24 mouse cellular contexts compared by ENCODE assay signal in the genomic region with DNA sequence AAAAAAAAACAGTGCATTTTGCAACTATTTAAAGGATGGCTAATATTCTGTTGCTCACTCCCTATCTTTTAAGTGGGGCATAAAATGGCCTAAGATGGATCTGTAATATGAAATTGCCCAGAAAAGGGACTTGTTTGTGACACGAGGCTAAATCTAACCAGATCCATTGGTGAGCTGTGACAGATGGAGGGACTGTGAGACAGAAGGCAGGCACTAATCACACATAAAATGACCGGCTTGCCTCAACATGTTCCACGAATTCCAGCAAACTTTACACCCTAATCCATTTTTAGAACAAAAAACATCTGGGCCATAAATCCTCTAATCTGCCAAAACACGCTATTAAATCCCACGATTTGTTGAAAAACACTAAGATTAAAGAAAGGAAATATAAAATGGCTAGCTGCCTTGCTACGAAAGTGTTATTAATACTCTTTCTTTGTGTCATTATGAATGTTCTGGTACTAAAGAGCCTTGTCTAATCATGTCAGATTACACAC.
DNase-seq lines count a peak whose midpoint lies in the region; ATAC-seq and TF ChIP-seq lines count a peak whose summit lies in the region.
"Had no signal": no experiment of that assay in that cellular context is flagged by ENCODE, and none has a peak within 500 bp of the region (broad histone marks: within the 10 kb centered on the region; RNA-seq: fewer than 3 reads in every experiment).

No protein-coding gene starts in this region.

- TF ChIP-seq CTCF in kidney, adult 2 months (conservative IDR thresholded peaks at IDR 0.05; ENCODE audit: insufficient read depth, insufficient read length, low read depth, low read length) = no peak
- no peak for TF ChIP-seq CTCF in lung, embryonic 14.5 days (IDR thresholded peaks at IDR 0.05; ENCODE audit: low read depth)

- no peak for ATAC-seq in embryonic facial prominence, embryonic 14.5 days (ENCODE audit: low read depth)
- ATAC-seq in kidney, embryonic 14.5 days (ENCODE audit: low FRiP score, low TSS enrichment) = no peak
- ATAC-seq in lung, embryonic 14.5 days (ENCODE audit: insufficient read depth) = peak; percentile 42; the same call in 1 of the 2 replicates
- 0 out of 2 replicates have a peak, but pooled peaks have one; percentile 46 for ATAC-seq in limb, embryonic 14.5 days (ENCODE audit: low FRiP score, low read depth)
- ATAC-seq: hindbrain, embryonic 16.5 days; intestine, embryonic 15.5 days had no signal

- no peak overlapping the region for H3K9ac ChIP-seq in embryonic facial prominence, embryonic 14.5 days (ENCODE audit: low read depth, low read length)
- no peak overlapping the region for H3K9ac ChIP-seq in kidney, embryonic 14.5 days (ENCODE audit: low read depth, low read length)
- H3K9ac ChIP-seq in lung, embryonic 14.5 days = no peak overlapping the region
- H3K9ac ChIP-seq in limb, embryonic 14.5 days (ENCODE audit: low read depth, low read length, severe bottlenecking) = no peak overlapping the region
- H3K9ac ChIP-seq: embryonic facial prominence, embryonic 12.5 days; forebrain, postnatal 0 days; intestine, embryonic 15.5 days; limb, embryonic 15.5 days; liver, embryonic 14.5 days; midbrain, embryonic 12.5 days had no signal

- 47% methylated on average over 6 of the region's 6 CpGs for WGBS in embryonic facial prominence, embryonic 14.5 days
- WGBS in embryonic facial prominence, embryonic 10.5 days = 81% methylated on average over 6 of the region's 6 CpGs
- 58% methylated on average over 6 of the region's 6 CpGs for WGBS in kidney, adult 2 months
- 49% methylated on average over 6 of the region's 6 CpGs for WGBS in kidney, embryonic 14.5 days
- 27% methylated on average over 6 of the region's 6 CpGs for WGBS in lung, embryonic 14.5 days
- 9% methylated on average over 6 of the region's 6 CpGs for WGBS in limb, embryonic 14.5 days

- no peak overlapping the region for H3K4me2 ChIP-seq in embryonic facial prominence, embryonic 14.5 days (ENCODE audit: low read depth, low read length)
- H3K4me2 ChIP-seq in kidney, embryonic 14.5 days (replicated peaks; ENCODE audit: low read depth, low read length) = no peak overlapping the region
- no peak overlapping the region for H3K4me2 ChIP-seq in lung, embryonic 14.5 days
- no peak overlapping the region for H3K4me2 ChIP-seq in limb, embryonic 14.5 days (replicated peaks; ENCODE audit: low read depth, low read length, severe bottlenecking)
- H3K4me2 ChIP-seq: embryonic facial prominence, embryonic 12.5 days; intestine, embryonic 15.5 days; limb, embryonic 15.5 days; midbrain, embryonic 12.5 days had no signal

- no peaks in the 10 kb centered on the region for H3K9me3 ChIP-seq in embryonic facial prominence, embryonic 14.5 days (ENCODE audit: control insufficient read depth, low read length)
- no peaks in the 10 kb centered on the region for H3K9me3 ChIP-seq in embryonic facial prominence, embryonic 10.5 days
- H3K9me3 ChIP-seq in kidney, embryonic 14.5 days (ENCODE audit: control insufficient read depth, low read length) = no peaks in the 10 kb centered on the region
- H3K9me3 ChIP-seq in lung, embryonic 14.5 days (ENCODE audit: low read depth, low read length) = no peaks in the 10 kb centered on the region
- no peaks in the 10 kb centered on the region for H3K9me3 ChIP-seq in limb, embryonic 14.5 days (ENCODE audit: control insufficient read depth, low read length)
- H3K9me3 ChIP-seq: embryonic facial prominence, embryonic 12.5 days; heart, embryonic 10.5 days; hindbrain, embryonic 10.5 days; intestine, embryonic 15.5 days; limb, embryonic 15.5 days; midbrain, embryonic 12.5 days had no signal

- no peaks in the 10 kb centered on the region for H3K36me3 ChIP-seq in embryonic facial prominence, embryonic 14.5 days (ENCODE audit: control insufficient read depth, insufficient read depth, low read length)
- peaks cover 20% of the 10 kb centered on the region for H3K36me3 ChIP-seq in embryonic facial prominence, embryonic 10.5 days (replicated peaks)
- H3K36me3 ChIP-seq in kidney, adult 2 months (ENCODE audit: control insufficient read depth, insufficient read depth, low read length) = no peaks in the 10 kb centered on the region
- no peaks in the 10 kb centered on the region for H3K36me3 ChIP-seq in kidney, embryonic 14.5 days (ENCODE audit: control insufficient read depth, insufficient read depth, low read length)
- H3K36me3 ChIP-seq in lung, embryonic 14.5 days (ENCODE audit: insufficient read depth) = no peaks in the 10 kb centered on the region
- peaks cover 7% of the 10 kb centered on the region; the same call in 1 of the 2 replicates for H3K36me3 ChIP-seq in limb, embryonic 14.5 days (ENCODE audit: control insufficient read depth, insufficient read depth, low read length)
- H3K36me3 ChIP-seq: embryonic facial prominence, embryonic 12.5 days; heart, embryonic 10.5 days; hindbrain, embryonic 10.5 days; intestine, embryonic 15.5 days; limb, embryonic 15.5 days; midbrain, embryonic 12.5 days had no signal

- no peak overlapping the region for H3K27ac ChIP-seq in embryonic facial prominence, embryonic 14.5 days (replicated peaks; ENCODE audit: low read depth, low read length)
- H3K27ac ChIP-seq in embryonic facial prominence, embryonic 10.5 days (replicated peaks) = no peak overlapping the region
- H3K27ac ChIP-seq in kidney, adult 2 months (ENCODE audit: insufficient read depth, low read depth, low read length) = no peak overlapping the region
- no peak overlapping the region for H3K27ac ChIP-seq in kidney, embryonic 14.5 days (ENCODE audit: low read depth, low read length)
- no peak overlapping the region for H3K27ac ChIP-seq in lung, embryonic 14.5 days (ENCODE audit: low read depth)
- 0 out of 2 replicates have a peak overlapping the region, but pooled peaks have one; percentile 20 for H3K27ac ChIP-seq in limb, embryonic 14.5 days (replicated peaks; ENCODE audit: low read depth, low read length)
- H3K27ac ChIP-seq: embryonic facial prominence, embryonic 12.5 days; heart, embryonic 10.5 days; hindbrain, embryonic 10.5 days; intestine, embryonic 15.5 days; liver, embryonic 14.5 days; midbrain, embryonic 12.5 days had no signal

- no peak overlapping the region for H3K4me3 ChIP-seq in embryonic facial prominence, embryonic 14.5 days (ENCODE audit: low read depth, low read length)
- H3K4me3 ChIP-seq in embryonic facial prominence, embryonic 10.5 days = no peak overlapping the region
- H3K4me3 ChIP-seq in kidney, adult 2 months (ENCODE audit: insufficient read depth, low read depth, low read length) = no peak overlapping the region
- H3K4me3 ChIP-seq in kidney, embryonic 14.5 days (ENCODE audit: low read length) = no peak overlapping the region
- no peak overlapping the region for H3K4me3 ChIP-seq in lung, embryonic 14.5 days (ENCODE audit: low read depth, low read length)
- H3K4me3 ChIP-seq in limb, embryonic 14.5 days (replicated peaks; ENCODE audit: low read length) = no peak overlapping the region
- H3K4me3 ChIP-seq: embryonic facial prominence, embryonic 12.5 days; heart, embryonic 10.5 days; hindbrain, embryonic 10.5 days; intestine, embryonic 15.5 days; limb, embryonic 15.5 days; midbrain, embryonic 12.5 days had no signal

- H3K27me3 ChIP-seq in embryonic facial prominence, embryonic 14.5 days (replicated peaks; ENCODE audit: control insufficient read depth, insufficient read depth, low read length) = peaks cover 32% of the 10 kb centered on the region; the same call in 1 of the 2 replicates
- no peaks in the 10 kb centered on the region for H3K27me3 ChIP-seq in embryonic facial prominence, embryonic 10.5 days (replicated peaks; ENCODE audit: low read depth, poor library complexity, severe bottlenecking)
- H3K27me3 ChIP-seq in kidney, adult 2 months (replicated peaks; ENCODE audit: control insufficient read depth, insufficient read depth, low read length) = no peaks in the 10 kb centered on the region
- H3K27me3 ChIP-seq in kidney, embryonic 14.5 days (ENCODE audit: control insufficient read depth, insufficient read depth, low read length) = 0 out of 2 replicates have a peak, but pooled peaks cover 2% of the 10 kb centered on the region
- H3K27me3 ChIP-seq in lung, embryonic 14.5 days (ENCODE audit: insufficient read depth, low read length) = no peaks in the 10 kb centered on the region
- peaks cover 8% of the 10 kb centered on the region; the same call in 1 of the 2 replicates for H3K27me3 ChIP-seq in limb, embryonic 14.5 days (ENCODE audit: control insufficient read depth, insufficient read depth, low read length)
- H3K27me3 ChIP-seq: intestine, embryonic 15.5 days; midbrain, embryonic 12.5 days had no signal

- no peak for TF ChIP-seq POLR2A in kidney, adult 2 months (IDR thresholded peaks at IDR 0.05; ENCODE audit: low read depth, low read length)
- TF ChIP-seq POLR2A in limb, embryonic 14.5 days (IDR thresholded peaks at IDR 0.05; ENCODE audit: borderline replicate concordance, extremely low read depth, insufficient read depth, insufficient read length) = no peak

- DNase-seq in embryonic facial prominence, embryonic 14.5 days (ENCODE audit: low spot score) = peak; percentile 45
- DNase-seq in embryonic facial prominence, embryonic 10.5 days (ENCODE audit: low spot score) = no peak
- DNase-seq in kidney, adult 2 months = peak; percentile 23
- DNase-seq in lung, embryonic 14.5 days = peak; percentile 81
- no peak for DNase-seq in lung, postnatal 4 days
- peak; percentile 54 for DNase-seq in limb, embryonic 14.5 days (ENCODE audit: low spot score)
- no peak for DNase-seq in thymus, postnatal 0 days (ENCODE audit: low spot score)
- DNase-seq: adrenal gland, postnatal 25 days; cerebellum, adult 9-11 months; forebrain, postnatal 0 days; kidney, postnatal 10 days; lung, postnatal 14 days; right cerebral cortex, postnatal 25 days; spleen, adult 18-20 months; thymus, postnatal 25 days had no signal

- H3K4me1 ChIP-seq in embryonic facial prominence, embryonic 14.5 days (ENCODE audit: control insufficient read depth, insufficient read depth, low read length) = no peaks in the 10 kb centered on the region; the same call in 1 of the 2 replicates
- peaks cover 13% of the 10 kb centered on the region for H3K4me1 ChIP-seq in embryonic facial prominence, embryonic 10.5 days
- no peaks in the 10 kb centered on the region for H3K4me1 ChIP-seq in kidney, adult 2 months (ENCODE audit: control insufficient read depth, insufficient read depth, low read length)
- H3K4me1 ChIP-seq in kidney, embryonic 14.5 days (ENCODE audit: control insufficient read depth, insufficient read depth, low read length) = no peaks in the 10 kb centered on the region
- H3K4me1 ChIP-seq in lung, embryonic 14.5 days (ENCODE audit: insufficient read depth) = peaks cover 2% of the 10 kb centered on the region; the same call in 1 of the 2 replicates
- peaks cover 21% of the 10 kb centered on the region for H3K4me1 ChIP-seq in limb, embryonic 14.5 days (ENCODE audit: control insufficient read depth, insufficient read depth, low read length)

Comparison
In these comparisons a context has a peak if more than half of its experiments do, and no peak if none do; other contexts are left out.
1. DNase-seq: peak in embryonic facial prominence, embryonic 14.5 days (single experiment), kidney, adult 2 months (single experiment), lung, embryonic 14.5 days (single experiment) and limb, embryonic 14.5 days (single experiment); none in embryonic facial prominence, embryonic 10.5 days (single experiment), lung, postnatal 4 days (0 of 2) and thymus, postnatal 0 days (single experiment).
2. ATAC-seq: peak in lung, embryonic 14.5 days (single experiment) and limb, embryonic 14.5 days (single experiment); none in embryonic facial prominence, embryonic 14.5 days (single experiment) and kidney, embryonic 14.5 days (single experiment).